Mouse (Mus musculus): ENCODE results near the gene Slc25a21.

DNA sequence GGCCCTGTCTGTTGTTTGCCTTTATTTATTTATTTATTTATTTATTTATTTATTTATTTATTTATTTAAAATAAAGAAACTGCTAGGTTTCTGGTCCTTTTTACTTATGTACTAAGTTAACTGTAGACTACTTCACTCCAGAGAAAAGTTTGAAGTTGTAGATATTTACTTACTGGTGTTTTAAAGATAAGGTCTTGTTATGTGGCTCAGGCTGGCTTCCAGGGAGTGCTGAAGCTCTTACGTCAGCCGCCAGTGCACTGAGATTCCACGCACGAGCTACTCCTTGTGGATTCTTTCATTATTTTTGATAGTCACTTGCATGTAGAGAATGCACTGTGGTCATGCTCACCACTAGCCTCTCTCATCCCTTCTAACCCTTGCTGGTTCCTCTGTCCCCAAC, 460.2 kb downstream of the Slc25a21 start:
- no peak for TF ChIP-seq CTCF (IDR thresholded peaks at IDR 0.05; ENCODE audit: low read depth, low read length)
- no peak for TF ChIP-seq POLR2A (IDR thresholded peaks at IDR 0.05; ENCODE audit: extremely low read depth, insufficient read depth, low read length)
